Mouse (Mus musculus) layer of hippocampus, postnatal 36 days (tissue): ENCODE results near the gene Imp4. TPM values are rescaled to one million over a fixed set of nuclear protein-coding genes. Genes with fewer than 3 reads are reported as not detected.
A peak's percentile ranks its signal among the peaks of the same experiment; 100 is the strongest.
"Not testable (repeated sequence)": the region's sequence is repeated elsewhere in the genome, so short reads cannot be mapped to it uniquely, and the experiment has no call there.

Source experiments
- DNase-seq, 2 experiments: peaks; one replicate each; pipeline ENCODE4 v3.0.0; 2022
- total RNA-seq, 2 experiments: library from RNA; stranded (reverse); gene quantifications; 2 replicates each; pipeline ENCODE4 v1.2.3; 2021

Imp4 gene
- total RNA-seq, result 10 to 100 TPM; 32.8 to 36.6 TPM

DNA sequence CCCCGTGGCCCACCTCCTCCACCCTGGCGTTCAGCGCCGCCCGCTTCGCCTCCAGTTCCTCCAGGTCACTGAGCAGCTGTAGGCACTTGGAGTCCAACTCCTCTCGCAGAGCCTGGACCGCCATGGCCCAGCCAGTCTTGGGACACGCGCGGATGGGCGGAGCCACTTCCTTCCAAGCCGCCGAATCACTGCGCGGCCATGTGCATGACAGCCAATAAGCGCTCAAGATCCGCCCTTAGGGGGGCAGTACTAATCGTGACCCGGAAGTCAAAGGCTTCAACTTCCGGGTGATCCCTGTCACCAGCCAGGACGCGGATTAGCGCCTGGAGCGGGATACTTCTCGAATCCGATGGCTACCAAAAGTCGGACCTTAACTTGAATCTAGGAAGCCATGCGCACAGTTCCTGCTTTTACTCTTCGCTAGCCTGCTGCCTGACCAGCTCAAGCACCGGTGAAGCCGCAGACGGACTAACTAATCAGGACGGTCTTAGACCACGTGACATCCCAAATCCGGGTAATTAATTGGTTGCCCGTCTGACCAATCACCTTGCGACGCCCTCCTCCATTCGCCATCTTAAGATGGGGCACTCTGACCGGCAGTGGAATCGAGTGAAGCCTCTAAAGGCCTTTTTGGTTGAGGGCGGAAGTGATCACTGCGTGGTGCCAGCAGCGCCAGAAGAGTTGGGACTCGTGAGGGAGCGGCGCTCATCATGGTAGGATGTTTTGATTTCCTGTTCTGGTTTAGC is at the start of gene Imp4, which contains the start of gene Ccdc115:
TSS of gene Imp4 (plus strand) at position 637 of the 746 bp plus-strand sequence.
TSS of gene Ccdc115 (minus strand) at position 458 of the 746 bp plus-strand sequence.
- peak; percentile 91 to 93 for DNase-seq

DNA sequence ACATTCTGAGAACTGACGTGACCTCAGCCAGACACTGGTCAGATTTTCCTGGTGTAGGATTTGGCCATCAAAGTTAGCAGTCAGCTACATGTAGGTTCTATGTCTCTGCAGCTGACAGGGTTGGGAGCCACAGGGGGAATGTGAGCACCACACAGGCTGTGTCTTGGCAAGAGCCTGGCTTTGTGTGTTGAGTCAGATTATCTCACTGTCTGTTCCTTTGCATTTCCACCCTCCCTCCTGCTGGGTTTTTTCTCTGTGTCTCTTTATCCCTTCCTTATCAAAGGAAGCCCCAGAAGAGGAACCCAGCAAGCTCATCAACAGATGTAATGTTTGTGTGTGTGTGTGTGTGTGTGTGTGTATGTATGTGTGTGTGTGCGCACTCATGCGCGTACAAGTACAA is 43.3 kb upstream of the Imp4 start:
- no peak for DNase-seq

DNA sequence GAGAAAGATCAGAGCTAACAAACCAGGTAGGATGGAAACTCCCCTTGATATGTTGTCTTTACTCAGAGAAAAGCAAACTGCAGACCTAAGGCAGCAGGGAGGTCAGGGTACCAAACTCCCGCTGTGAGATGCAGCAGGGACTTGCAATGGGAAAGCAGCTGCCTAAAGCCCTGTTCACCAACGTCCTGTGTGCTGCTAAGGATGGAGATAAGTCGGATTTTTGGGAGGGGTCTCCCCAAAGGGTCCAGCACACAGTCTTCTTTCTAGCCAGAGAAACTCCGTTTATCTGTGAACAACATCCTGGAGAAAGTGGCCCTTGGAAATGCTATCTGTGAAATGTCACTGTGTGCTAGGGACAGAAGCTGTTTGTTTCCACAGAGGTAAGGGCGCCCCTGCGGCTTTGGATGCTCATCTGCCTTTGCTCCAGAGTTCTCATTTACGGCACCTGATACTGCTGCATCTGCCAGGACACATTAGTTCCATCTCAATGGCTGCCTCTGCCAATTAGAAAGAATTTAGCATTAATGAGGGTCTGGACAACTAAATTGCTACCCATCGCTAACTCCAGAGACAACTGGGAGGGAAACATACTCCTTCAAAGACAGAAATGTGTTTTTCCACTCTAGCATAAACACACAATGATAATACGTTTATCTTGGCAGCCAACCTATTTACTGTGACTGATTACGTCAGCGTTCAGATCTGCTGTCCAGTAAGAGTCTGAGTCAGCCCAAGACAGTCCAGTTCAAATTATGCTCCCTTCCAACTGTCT is 40.3 kb upstream of the Imp4 start:
- no peak for DNase-seq

DNA sequence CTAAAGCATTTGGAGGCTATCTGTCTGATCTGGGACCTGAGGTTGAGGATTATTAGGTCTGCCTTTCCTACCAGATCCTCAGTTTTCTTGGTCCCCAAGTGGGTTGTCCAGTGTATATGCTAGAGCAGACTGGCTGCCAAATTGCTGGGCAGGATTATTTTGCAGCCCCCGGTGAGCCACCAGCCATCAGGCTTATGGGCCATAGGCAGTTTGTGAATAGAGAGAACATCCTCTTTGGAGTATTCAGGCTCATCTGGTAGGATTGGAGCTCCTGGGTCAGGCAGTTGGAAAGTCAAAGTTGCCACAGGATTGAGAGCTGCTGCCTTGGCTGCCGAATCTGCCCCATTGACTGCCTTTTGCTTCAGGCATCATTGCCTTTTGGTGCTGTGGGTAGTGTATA is 11.2 kb upstream of the Imp4 start:
- no peak for DNase-seq

DNA sequence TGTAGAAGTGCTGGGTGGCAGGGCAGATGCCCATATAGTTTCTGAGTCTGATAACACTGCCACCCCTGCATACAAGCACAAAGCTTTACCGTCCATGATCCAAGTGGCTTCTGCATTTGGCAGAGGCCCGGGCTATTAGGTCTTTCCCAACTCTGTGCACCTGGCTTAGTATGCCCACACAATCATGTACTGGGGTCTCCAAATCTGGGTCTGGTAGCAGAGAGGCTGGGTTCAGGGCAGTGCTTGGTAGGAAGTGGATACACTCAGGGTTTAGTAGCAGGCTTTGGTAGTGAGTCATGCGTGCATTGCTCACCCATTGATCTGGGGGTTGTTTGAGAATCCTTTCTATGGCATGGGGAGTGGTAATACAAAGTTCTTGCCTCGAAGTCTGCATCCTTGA is 10.4 kb upstream of the Imp4 start:
- DNase-seq, result no peak

DNA sequence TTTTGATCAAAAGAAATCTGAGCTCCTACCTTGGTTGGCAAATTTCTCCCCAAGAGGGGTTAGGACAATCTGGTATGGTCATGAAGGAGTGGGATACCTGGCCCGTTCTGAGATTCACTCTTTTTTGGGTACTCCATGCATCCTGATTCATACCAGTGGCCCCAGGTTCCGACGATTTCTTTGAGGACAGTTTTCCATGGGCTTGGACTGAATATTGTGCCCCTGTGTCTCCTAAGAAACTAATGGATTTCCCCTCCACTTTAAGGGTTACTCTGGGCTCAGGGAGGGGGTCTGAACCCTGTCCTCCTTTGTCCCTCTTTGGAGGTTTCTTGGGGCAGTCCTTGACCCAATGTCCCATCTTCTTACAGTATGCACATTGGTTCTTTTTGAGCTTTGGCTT is 8.7 kb upstream of the Imp4 start:
- no peak for DNase-seq

DNA sequence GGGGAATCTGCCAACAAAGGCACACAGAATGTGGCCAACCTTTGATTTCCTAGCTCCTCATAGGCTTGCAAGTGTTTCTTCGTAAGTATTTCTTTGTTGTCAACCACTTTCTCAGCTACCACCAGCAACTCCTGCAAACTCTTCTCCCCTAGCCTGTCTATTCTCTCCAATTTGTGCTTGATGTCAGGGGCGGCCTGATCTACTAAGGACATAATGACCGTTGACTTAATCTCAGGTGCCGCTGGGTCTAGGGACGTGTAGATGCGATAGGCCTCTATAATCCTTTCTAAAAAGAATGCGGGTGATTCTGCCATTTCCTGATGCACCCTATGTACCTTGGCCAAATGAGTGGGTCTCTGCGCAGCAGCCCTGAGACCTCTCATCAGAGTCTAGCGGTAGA is 8.2 kb upstream of the Imp4 start:
- DNase-seq, result no peak

DNA sequence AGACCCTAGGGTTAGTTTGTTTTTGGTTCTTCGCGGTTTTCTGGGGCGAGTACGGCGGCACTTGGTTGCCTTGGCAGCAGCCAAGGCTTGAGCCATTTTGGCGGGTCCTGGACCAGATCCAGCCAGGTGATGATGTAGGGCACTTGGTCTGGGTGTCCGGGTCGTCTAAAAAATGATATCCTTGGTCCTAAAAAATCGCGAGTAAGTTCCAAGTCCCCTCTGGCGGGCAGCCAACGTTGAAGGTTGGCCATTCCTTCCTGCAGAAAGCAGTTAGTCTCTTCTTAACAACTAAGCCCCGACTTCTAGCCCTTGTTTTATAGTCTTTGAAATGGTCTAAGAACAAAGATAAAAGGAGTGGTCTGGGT is 7.3 kb upstream of the Imp4 start:
- no peak for DNase-seq

DNA sequence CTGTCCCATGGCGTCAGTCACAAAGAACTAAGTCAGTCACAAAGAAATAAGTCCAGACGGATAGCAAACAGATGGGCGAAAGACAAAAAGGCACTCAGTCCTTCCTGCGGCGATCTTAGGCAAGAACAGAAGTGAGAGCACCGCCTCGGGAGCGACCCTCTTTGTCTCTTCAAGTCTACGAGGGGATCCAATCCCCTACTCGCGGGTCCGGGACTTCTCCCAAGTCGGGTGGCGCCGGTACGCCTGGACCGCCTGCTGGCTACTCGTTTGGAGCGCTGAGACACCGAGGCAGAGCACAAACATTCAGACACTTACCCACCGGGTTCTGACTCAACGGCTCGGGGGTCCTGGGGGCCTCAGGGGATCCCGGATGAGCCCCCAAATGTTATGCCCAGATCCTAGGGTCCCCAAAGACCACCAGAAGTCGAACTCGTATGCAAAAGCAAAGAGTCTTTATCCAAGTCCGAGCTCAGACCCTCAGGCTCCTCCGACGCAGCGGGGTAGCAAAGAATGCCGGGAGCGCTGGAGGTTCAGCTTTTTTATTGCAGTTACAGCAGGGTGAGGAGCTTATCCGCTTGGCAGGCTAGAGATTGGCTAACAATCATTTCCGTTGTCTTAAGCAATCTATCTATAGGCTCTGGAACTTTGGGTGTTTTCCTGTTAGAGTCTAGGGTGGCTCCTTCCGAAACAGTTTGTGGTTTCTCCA is 6.7 kb upstream of the Imp4 start:
- peak; percentile 34 to 35 for DNase-seq

DNA sequence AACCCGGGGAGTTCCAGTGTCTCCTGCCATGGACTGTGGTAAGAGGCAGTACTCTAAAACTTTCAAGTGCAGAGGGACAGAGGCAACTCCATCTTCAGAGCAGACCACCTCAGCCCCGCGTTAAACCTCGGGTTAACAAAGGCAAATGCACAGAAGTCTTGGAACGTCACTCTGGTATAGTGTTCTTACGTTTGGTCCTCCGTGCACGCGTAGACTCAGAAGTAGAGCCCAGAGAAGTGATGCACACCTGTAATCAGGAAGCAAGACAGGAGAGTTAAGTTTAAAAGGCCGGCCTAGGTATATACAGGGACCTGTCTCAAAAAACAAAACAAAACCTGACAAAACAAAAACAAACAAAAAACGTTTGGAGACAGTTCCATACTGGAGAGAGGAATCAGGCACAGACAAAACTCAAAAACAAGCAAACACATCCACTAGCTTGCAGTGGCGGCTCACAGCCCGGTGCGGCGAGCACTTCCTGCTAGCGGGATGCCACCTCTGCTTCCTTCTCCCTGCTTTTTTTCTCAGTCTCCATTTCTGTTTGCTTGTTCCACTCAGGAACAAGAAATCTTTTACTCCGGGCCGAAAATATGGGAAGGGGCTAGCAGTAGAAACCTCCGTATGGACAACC is 5.6 kb upstream of the Imp4 start:
- no peak for DNase-seq

DNA sequence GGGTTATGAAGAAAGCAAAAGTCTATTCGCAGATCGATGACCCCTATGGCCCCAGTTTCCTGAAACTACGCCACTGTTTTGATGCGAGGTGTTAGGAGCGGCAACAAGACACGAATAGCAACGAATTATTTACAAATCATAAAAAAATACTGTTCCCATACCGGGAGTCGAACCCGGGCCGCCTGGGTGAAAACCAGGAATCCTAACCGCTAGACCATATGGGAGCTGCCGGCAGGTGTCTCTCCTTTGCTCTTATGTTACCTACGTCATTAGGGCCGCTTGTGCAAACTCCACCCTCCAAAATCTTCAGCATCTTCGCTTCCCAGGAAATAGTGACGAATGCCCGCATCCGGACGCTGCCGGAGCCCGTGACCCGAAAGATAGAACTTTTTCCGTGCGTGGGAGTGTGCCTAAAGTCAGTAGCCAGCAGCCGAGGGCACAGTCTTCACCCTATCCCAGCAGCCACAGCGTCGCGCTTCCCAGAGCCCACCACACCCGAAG is 4.9 kb upstream of the Imp4 start:
- peak; percentile 92 to 94 for DNase-seq

DNA sequence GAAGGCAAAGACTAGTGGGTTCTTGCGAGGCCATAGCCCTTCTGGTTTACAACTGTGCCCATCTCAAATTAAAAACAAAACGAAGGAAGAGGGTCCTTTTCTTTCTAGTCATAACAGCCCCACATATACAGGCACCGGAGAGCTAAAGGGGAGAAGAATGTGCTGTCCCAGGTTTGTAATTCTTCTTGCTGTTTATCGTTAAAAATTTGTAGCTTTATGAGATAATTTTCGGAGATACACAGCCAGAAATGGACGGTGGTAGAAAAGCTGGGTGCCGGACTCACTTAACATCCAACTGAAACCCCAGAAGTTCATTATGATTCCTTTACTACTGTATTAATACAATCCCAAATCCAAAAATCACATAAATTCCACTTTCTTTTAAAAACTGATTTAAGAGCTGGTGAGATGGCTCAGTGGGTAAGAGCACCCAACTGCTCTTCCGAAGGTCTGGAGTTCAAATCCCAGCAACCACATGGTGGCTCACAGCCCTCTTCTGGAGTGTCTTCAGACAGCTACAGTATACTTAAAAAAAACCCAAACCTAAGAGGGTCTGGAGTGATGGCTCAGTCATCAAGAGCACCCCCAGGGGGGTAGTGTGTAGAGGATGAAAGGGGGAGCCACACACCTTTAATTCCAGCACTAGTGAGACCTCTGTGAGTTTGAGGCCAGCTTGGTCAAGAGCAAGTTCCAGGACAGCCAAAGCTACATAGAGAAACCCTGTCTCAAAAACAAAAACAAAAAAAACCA is 4.1 kb upstream of the Imp4 start:
- no peak for DNase-seq

DNA sequence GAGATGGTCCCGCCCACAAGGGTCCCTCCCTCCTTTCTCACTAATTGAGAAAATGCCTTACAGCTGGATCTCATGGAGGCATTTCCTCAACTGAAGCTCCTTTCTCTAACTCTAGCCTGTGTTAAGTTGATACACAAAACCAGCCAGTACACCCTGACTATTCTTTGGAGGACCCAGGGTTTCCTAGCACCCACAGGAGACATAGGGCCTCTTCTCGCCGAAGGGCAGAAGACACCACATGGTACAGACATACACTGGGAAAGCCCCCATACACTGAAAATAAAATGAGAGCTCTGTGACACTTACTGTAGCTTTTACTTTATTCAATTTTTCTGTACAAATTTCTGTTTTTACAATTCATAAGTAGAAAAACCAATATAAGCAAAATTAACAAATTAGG is 3.3 kb upstream of the Imp4 start:
- no peak for DNase-seq

DNA sequence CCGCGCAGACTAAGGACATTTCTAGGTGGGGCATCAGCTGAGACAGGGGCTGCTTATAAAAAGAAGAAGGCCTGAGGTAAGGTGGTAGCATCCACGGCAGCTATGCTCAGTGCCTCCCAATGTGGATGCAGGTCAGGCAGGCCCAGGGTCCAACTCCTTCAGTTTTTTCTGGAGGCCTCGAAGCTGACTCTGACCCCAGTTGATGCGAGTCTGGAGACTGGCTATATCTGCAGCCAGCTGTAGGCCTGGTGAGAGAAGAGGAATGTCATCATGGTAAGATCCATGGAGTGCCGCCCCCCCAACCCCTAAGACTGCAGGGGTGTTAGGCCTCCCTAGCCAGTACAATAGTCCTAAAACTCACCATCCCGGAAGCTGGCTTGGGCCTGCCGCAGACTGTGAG is 2.3 kb upstream of the Imp4 start:
- DNase-seq, result not testable (repeated sequence)

DNA sequence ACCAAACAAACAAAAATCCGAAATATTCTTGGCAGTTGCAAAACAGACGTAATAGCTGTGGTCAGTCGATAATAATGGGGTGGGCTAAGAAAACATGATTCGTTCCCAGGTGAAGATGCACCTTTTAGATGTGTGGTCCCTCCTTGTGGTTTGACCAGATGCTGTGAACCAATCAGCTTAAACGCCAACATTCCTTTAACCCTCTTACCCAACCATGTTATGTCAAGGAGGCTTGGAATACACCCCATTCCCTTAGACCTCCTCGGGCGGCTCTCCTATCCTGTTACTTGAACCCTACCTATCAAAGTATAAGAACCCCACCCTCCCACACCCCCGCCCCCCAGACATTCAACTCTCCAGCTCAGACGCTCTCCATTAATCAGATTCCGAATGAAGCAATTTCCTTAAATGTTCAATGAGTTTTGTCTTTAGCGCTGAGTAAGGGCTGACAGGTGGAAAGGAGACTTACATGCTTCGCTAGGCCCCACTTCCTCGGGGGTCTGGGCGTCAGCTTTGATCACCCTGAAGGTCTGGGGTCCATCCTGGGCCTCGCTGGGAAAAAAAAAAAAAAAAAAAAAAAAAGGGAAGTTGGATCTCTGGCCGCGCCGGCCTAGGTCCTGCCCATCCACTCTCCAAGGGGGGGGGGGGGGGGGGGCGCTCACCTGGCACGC is 1.1 kb upstream of the Imp4 start:
- DNase-seq, result no peak

DNA sequence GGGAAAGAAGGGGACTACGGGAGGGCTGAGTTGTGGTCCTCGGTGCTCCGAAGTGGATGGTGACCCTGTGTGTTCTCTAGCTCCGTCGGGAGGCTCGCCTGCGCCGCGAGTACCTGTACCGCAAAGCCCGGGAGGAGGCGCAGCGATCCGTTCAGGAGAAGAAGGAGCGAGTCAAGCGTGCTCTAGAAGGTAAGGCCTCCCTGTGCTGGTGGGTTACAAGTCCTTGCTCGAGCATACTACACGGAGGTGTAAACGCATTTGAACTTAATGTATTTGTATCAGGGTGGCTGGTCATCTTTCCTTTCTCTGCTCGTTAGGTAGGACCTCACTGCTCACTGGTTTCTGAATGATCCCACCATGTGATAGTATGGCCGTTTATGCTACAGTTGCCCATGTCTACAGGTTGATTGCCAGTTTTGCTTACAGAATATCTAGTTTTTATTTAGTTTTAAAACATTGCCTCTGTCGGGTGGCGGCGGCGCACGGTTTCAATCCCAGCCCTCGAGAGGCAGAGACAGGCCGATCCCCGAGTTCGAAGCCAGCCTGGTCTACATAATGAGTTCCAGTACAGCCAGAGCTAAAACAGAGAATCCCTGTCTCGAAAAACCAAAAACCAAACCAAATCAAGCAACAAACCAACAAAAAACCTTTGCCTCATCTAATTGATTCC is 445 bp downstream of the Imp4 start:
- DNase-seq, result no peak

DNA sequence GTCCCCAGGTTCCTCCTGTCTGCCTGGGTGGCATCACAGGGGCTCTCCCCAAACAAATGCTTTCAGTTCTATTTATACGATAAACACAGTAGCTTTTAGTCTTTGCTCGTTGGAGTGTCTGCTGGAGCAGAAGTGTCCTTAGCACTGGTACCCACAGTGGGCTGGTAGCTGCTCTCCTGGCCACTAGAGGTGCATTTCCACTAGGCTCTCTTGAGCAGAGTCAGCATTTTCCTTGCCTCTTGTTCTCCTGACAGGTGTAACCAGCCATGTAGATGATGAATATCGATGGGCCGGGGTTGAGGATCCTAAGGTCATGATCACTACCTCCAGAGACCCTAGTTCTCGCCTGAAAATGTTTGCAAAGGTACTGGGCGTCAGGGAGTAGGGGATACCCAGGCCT is 3.5 kb downstream of the Imp4 start:
- DNase-seq, result no peak

DNA sequence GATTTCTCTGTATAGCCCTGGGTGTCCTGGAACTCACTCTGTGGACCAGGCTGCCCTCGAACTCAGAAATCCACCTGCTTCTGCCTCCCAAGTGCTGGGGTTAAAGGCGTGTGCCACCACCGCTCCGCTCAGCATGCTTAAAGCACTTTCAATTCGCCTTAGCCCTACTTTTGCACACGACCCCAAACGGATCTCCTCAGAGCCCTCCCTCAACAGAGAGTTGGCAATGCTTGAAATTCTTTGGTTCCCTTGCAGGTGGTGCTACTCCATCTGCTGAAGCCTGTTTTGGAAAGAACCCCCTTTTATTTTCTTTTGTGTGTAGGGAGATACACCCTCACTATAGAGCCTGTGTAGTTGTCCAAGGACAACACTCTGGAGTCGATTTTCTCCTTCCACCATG is 18.8 kb downstream of the Imp4 start:
- DNase-seq, result no peak

DNA sequence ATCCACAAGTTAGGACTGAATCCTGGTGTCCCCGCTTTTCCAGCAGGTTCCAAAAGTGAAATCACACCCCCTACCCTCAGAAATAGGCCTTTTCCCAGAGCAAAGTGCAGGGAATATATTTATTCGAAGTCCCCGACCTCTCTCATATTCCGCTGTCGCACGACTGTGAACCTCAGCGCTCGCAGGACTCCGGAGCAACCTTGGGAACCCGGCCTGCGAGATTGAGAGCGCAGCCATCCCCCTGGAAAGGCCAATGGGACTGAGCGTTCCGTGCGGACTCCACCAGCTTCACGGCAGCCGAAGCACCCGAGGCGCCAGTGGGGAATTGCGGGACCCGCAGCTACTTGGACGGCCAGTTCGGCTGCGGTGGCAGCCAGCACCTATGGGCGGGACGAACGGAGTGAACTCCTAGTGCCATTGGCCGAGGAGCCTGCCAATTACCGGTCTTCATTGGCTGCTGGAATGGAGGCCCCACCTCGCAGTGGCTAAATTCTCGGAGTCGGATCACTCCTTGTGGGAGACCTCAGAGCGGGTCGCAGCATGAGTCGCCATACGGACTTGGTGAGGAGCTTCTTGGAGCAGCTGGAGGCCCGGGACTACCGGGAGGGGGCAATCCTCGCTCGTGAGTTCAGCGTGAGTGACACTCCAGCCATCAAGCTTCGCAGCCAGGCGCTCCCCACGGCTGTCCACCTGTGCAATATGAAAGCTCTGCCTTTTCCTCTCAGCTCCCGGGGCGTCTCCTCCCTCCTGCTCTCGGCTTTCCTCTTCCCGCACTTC is 19.8 kb downstream of the Imp4 start, which contains the start of gene Ptpn18:
TSS of gene Ptpn18 (plus strand) at position 479 of the 777 bp plus-strand sequence.
- peak; percentile 84 to 89 for DNase-seq

DNA sequence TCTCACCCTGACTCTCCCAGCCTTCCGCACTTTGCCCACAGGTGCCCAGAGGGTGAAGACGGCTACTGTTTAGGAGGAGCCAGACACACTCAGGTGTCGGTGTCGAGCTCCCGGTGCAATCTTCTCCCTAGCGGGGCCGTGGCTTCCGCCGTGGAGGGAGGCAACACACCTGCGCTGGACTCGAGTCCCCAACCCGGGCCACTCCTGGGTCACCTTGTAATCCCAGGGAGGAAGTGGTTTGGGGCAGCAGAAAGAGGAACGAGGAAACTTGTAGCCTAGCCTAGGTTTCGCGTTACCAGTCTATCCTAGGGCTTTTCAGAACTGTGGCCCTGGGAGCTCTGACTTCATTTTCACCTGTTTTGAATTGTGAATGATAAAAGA is 20.4 kb downstream of the Imp4 start:
- DNase-seq, result no peak
